Mouse (Mus musculus): ENCODE measurements around the gene Lrwd1.

DNA sequence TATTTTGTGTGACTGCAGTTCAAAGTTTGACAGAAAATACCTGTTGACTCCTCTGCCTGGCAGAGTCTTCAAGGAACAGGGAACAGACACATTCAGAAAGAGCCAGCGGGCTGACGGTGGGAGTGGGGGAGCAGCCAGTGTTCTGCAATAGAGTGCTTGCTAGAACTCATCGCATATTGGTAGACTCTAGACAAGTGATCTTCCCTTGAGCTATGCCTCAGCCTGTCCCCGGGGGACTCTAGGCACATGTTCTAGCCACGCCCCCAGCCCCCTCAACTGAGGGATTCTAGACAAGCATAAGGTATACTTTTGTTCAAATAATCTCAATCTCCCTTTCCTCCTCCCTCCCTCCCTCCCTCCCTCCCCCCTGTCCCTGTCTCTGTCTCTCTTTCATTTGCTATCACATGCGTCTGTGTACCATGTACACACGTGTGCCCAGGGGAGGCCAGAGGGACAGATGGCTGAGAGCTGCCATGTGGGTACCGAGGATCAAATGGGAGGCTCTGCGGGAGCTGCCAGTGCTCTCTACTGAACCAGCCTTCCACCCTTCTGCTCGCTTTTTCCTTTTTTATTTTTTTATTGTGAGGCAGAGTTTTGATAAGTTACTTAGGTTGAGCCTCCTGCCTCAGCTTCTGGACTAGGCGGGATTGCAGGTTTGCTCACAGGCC lies 28.1 kb upstream of the Lrwd1 start:
- TF ChIP-seq CTCF (IDR thresholded peaks at IDR 0.05; ENCODE audit: control insufficient read depth, insufficient read depth, insufficient read length), result no peak
- TF ChIP-seq MAX (IDR thresholded peaks at IDR 0.05), result no peak
- no peak for TF ChIP-seq USF1 (IDR thresholded peaks at IDR 0.05; ENCODE audit: low read depth)
- no peak for TF ChIP-seq MYOD1 (IDR thresholded peaks at IDR 0.05; ENCODE audit: control insufficient read depth, insufficient read length, low read depth)

Measured in C2C12 (cell line).